Mouse (Mus musculus): ENCODE measurements at regions not wholly inside any gene's neighbourhood (a gene's known extent, or its start where the extent isn't known, plus 50 kb on each side); places are given as distances from the start of the nearest gene placed in this dataset.

DNA sequence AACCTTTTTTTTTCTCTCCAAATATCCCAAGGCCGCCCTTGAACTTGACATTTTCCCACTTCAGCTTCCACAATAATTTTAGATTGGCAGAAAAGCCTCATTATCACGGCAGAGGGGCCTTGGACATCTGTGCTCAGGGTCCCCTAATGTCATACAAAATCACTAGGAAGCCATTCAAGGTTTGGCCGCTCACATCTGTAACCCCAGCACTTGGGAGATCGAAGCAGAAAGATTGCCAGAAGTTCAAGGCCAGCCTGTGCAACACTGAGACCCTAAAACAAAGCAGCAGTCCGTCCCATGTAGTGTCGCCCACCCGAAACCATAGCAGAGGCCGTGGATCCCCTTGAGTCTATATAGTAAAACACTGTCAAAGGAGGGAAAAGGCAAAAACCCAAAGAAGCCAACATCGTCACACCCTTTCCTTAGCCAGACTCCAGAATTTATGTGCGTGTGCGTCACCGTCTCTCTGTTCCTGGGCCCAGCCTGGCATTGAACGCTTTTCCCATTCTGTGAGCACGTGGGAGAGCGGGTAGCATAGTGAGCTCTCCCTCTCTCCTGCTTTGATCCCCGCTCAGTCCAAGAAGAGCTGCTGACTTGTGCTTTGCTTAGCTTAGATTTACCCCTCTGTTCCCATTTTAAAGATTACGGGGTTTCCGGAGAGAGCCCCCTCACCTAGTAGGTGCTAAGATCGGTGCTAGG is 74.0 kb upstream of the Tbx3 start:
- DNase-seq (ENCODE audit: low read depth in 2 of 2, low spot score in 2 of 2), result no peak

GRCm38 (mm10) chr5:119596994-119597391 is 73.5 kb upstream of the Tbx3 start:
- DNase-seq (ENCODE audit: low read depth in 2 of 2, low spot score in 2 of 2), result no peak

DNA sequence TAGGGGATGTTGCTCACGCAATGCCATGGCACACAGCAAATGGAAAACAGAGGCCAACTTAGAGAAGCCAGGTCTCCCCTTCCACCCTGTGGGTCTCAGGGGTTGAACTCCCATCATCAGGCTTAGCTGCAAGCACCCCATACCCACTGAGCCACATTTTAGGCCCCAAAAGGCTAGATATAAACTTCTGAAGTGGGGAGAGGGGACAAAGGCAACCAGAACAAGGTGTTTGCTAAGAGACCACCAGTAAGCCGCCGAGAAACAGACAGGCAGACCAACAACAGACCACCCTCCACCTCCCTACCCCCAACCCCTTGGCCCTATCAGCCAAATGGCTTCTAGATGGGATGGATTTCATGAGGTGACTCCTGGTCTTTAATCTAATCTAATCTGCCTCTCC is 72.9 kb upstream of the Tbx3 start:
- DNase-seq (ENCODE audit: low read depth in 2 of 2, low spot score in 2 of 2), result no peak

DNA sequence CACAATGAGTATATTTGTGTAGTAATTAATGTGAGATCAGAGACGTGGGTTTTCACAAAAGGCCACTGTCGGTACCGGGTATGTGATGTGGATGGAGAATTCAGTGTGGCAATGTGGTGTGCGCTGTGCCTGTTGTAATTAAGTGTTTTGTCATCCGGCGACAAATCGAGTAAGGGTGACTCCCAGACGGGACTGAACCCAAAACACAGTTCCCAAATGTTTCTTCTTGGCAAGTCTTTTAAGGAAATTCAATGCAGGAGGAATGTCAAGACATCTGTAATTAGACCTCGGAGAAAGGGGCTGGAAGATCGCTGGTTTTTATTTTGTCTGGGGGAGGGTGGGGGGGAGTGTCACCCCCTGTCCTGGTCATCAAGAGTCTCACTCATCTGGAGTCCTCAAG is 72.3 kb upstream of the Tbx3 start:
- DNase-seq (ENCODE audit: low read depth in 2 of 2, low spot score in 2 of 2), result no peak

GRCm38 (mm10) chr5:119601390-119601789 is 69.1 kb upstream of the Tbx3 start:
- no peak for DNase-seq (ENCODE audit: low read depth in 2 of 2, low spot score in 2 of 2)

- DNase-seq (ENCODE audit: low read depth in 2 of 2, low spot score in 2 of 2), result no peak
Observed at GRCm38 (mm10) chr5:119602001-119602400, 68.5 kb upstream of the Tbx3 start.

GRCm38 (mm10) chr5:119605444-119605843 is 65.0 kb upstream of the Tbx3 start:
- DNase-seq (ENCODE audit: low read depth in 2 of 2, low spot score in 2 of 2), result no peak

GRCm38 (mm10) chr5:119613413-119613812 is 57.1 kb upstream of the Tbx3 start:
- no peak for DNase-seq (ENCODE audit: low read depth in 2 of 2, low spot score in 2 of 2)

DNA sequence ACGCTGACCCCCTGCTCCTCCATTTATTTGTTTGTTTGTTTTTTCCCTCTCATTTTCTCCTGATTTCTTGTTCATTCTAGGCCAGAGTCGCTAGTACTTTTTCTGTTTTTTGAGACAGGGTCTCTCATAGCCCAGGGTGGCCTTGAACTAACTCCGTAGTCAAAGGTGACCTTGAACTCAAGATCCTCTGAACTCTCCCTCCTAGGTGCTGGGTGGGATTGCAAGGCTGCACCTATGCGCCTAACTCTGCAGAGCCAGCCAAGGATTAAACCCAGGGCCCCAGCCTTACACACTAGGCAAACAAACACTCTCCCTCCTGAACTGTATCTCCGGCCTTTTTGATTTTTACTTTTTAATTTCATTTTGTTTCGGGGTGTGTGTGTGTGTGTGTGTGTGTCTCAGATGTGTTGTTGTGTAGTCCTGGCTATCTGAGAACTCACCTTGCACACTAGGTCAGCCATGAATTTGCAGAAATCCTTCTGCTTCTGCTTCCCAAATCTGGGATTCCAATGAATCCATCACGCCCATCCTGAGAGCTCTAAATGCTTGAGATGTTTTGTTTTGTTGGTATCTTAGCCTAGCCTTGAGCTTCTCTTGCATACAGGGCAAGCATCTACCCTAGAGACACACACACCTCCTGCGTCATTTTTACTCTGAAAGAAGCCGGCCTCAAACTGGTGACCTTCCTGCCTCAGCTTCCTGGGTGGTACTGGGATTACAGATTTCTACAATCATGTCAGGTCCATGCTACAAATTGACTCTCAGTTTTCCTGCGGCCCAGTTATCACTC is 56.3 kb upstream of the Tbx3 start:
- DNase-seq (ENCODE audit: low read depth in 2 of 2, low spot score in 2 of 2), result no peak

DNA sequence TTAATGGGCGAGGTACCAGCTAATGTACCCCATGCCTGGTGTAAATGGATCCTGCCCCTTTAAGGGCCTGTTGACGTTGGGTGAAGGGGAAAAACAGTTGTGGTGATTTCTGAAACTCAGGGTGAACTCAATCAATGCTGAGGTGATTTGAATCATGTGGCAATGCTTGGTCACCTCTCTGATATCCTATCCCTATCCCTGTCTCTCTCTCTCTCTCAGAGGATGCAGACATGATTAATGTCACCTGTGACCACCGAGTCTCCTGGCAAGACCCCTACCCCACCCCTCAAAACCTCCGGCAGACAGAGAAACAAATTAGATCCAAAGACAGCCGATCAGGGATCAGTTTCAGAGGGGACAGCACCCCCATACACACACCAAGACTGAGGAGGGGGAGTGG is 54.8 kb upstream of the Tbx3 start:
- no peak for DNase-seq (ENCODE audit: low read depth in 2 of 2, low spot score in 2 of 2)

DNA sequence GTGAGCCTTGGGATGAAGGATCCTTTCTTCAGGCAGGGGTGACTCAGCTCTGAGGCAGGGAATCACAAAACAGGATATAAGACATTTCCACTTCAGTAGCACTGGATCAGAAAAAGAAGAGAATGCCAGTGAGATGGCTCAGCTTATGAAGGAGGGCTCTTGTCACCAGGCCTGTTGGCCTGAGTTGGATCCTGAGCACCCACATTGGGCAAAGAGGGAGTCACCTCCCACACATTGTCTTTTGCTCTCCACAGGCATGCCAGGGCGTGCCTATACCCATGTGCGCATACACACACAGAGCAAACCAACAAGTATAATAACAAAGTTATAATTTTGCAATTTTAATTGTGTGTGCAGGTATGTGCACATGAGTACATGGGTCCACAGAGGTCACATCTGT is 52.6 kb upstream of the Tbx3 start:
- no peak for DNase-seq (ENCODE audit: low read depth in 2 of 2, low spot score in 2 of 2)

DNA sequence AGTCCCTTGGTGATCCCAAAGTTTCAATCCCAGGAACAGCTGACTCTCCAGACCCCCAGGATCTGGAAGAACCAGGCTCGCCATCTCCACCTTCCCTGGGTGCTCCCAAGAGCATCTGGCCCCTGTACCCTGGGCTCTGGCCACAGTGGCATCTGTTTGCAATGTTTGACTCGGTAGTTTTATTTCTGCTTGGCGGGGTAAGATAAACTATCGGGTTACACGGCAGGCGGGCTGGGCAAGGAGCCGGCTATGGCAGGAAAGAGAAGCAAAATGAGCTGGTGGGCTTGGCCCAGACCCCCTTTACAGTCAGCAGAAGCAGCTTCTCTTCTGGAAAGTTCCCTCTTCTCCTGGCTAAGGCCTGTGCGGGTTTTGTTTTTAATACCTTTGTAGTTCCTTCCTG is 50.6 kb upstream of the Tbx3 start:
- DNase-seq (ENCODE audit: low read depth in 2 of 2, low spot score in 2 of 2), result no peak

Measured in CD8-positive naive resting alpha-beta T cell, adult 2 months (primary cell).